Mouse (Mus musculus): ENCODE data around the gene Slc4a1ap.
A peak's percentile ranks its signal among the peaks of the same experiment; 100 is the strongest.

Gene Slc4a1ap

DNA sequence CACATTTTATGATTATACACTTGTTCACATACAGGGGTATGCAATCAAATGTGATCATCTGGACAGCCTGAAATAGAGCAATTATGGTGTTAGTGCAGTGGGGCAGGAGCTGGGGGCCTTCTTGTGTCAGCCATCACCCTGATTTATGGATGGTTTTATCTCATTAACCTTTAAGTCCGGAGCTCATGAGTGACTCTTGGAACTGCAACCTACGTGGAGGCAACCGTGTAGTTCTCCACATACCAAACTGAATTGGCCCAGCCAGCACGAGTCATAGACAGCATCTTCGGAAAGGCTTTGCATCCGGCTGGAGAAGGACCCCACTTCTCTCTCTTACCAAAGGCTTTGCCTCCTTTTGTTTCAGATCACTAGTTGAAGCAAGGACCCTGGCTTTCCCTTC lies 77.0 kb downstream of the Slc4a1ap start:
- DNase-seq (ENCODE audit: low read depth, low spot score), result no peak

DNA sequence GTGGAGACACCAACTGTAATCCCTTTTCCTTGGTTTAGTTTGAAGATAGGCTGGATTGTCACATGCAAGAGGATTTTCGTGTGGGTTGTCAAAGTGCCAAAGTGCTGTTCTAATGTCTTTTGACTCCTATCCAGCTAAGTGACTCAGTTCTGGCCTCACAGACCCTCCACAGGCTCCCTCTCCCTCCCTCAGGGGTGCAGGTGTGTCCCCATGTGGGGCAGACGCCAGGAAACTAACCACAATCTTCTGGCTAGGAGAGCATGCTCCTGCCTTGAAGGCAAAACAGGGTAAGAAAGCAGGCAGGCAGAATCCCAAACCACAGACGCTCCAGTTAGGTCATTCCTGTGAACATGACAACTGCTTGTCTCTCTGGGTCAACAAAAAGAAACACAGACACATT lies 79.4 kb downstream of the Slc4a1ap start:
- DNase-seq (ENCODE audit: low read depth, low spot score), result peak; percentile 98

Data from 3T3-L1 (cell line).